Mouse (Mus musculus): ENCODE data around the gene Mark1.

Mark1 gene

DNA sequence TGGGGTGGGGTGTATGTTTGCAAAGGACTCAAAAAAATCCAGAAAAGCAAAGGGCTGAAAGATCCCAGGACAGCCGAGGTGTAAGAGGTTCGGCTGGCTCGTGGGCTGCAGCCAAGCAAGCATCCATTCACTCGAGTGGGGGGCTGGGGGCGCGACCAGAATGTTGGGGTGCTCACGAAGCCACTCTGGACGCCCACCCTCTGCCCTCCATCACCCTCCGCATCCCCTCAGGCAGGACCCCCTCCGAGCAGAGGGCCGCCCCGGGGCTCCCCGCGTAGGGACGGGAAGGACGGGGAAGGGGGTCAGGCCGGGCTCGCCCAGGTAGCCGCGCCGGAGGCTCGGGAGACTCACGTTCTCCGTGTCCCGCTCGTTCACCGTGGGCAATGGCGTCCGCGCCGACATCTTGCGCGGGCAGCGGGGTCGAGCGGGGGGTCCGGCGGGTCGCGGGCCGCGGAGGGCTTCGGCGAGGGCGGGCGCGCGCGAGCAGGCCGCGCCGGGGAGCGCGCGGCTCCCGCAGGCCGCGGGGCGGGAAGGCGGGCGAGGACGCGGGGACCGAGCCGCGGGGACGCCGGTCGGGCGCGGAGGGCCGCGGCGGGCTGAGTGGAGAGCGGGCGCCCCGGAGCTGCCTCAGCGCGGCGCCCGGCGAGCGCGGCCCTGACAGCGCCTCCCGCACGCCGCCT, at the start of gene Mark1:
TSS of gene Mark1 (minus strand) at position 500 of the 680 bp plus-strand sequence.
- peak; percentile 24 for DNase-seq (ENCODE audit: low spot score)

DNA sequence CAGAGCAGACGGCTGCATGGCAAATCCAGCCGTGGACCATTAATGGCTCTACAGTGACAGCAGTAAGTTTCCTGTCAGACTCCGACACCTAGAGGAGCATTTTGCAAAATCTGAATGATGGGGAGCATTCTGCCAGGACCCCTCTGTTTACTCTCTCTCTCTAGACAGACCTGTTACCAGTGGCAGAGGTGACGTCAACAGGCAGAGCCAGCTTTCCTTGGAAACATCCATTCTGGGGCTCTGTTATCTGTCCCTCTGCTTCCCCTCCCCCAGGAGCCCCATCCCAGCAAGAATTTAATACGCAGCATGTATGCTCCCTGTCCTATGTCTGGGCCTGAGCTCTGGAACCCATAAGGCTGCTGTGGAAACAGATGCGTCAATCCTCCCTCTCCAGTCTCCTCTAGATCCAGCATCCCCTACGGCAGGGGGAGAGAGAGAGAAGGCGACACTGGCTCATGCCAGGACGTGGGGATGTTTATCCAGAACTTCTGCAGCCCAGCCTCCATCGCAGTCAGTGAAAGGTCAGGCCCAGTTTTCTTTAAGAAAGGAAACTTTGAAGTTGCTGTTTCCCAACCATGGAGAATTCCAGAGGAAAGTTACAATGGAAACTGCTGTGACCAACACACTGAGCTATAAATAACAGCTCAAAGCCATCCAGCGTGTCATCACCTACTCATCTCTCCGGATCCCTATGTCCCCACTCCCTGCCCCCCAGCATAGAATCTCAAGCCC, 48.3 kb upstream of the Mark1 start:
- no peak for DNase-seq (ENCODE audit: low spot score)

DNA sequence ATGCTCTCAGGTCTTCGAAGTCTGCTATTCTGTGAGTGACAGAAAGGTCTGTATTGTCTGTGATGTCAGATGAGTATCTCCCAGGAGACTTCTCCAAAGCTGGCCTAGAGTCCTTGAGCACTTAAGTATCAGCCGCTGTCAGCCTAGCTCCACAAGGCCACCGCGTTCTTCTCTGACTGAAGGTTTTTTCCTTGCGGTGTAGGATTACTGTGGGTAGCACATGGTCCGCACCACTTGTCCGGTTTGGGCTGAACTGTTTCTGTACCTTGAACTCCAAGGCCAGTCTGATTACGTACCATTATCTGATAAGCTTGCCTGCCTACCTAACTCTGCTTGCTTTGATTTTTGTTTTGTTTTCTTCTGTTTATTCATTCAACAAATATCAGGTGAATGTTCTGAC, 47.1 kb upstream of the Mark1 start:
- no peak for DNase-seq (ENCODE audit: low spot score)

DNA sequence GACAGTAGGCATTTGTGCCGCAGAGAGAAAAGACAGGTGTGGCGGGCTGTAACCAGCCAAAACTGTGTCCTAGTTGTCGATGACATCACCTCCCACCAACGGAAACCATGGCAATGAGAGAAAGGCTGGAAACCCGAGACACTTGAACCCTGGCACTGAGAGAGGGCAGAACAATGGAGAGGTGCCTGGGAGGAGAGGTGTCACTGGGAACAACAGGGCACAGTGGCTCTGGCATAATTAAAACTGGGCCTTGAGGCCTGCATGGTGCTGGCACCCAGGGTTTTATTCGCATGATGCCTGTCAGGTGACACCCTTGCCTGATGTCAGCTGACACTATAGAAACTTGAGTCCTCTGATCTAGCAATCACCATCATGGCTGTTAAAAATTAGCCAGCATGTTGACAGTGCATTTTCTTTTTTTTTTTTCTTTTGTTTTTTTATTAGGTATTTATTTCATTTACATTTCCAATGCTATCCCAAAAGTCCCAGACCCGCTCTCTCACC, 38.9 kb upstream of the Mark1 start:
- no peak for DNase-seq (ENCODE audit: low spot score)

DNA sequence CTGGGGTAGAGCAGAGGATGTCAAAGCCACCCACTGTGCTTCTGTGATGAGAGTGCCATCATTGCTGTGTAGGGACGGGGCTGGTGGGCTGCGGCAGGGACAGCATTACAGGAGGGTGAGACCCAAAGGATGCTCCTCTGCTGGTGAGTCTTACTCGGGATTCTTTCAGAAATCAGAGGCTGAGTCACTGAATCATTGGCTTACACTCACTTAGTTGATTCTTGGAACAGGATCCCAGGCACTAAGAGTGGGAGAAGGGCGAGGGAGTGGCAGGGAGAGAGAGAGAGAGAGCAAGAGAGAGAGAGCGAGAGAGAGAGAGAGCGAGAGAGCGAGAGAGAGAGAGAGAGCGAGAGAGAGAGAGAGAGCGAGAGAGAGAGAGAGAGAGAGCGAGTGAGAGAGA, 31.2 kb upstream of the Mark1 start:
- no peak for DNase-seq (ENCODE audit: low spot score)

DNA sequence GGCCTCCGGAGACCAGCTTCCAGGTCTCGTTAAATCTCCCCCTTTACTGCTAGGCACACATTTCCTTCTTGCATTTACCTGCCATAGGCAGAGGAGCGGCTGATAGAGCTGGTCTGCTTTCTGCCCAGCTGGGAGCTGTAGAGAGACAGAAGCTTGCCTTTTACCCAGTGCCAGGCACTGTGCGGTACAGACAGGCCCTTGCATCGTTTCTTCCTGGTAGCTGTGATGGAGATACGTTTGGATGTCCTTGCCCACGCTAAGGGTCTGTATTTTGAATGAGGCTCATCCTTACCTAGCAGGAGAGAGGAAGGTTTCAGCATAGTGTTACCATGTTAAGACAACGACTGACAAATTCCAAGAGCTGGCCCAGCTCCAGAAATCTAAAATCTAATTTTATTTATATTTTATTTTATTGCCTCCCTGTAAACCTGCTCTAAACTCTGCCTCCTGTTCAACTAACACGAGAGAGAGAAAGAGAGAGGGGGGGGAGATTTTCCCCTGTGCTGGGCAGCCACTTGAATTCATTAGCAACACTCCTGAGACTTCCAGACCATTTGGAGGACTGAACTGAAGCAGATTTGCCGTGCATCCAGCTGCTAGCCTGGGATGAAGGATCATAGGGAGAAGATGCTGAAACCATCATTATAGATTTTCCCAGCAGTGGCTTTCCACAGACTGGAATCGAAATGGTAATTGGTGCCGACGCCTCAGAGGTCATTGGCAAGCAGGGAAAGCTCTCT, 21.2 kb upstream of the Mark1 start:
- no peak for DNase-seq (ENCODE audit: low spot score)

DNA sequence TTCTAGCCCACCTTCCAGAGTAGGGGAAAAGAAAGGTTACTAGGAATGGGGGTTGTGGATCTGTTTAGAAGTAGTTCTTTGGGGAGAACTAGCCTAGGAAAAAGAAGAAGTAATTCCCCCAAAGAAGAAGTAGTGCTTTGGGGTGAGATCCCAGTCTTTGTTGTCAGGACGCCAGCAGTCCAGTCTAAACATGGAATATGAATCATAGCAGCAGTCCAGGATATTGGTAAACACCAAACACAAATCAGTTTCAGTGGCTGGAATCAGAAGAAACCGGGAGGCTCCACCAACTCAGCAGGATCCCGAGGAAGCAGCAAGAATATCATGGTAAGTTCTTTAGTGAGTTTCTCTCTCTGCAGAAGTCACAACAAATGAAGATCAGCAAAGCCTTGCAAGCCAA, 13.2 kb upstream of the Mark1 start:
- DNase-seq (ENCODE audit: low spot score), result no peak

DNA sequence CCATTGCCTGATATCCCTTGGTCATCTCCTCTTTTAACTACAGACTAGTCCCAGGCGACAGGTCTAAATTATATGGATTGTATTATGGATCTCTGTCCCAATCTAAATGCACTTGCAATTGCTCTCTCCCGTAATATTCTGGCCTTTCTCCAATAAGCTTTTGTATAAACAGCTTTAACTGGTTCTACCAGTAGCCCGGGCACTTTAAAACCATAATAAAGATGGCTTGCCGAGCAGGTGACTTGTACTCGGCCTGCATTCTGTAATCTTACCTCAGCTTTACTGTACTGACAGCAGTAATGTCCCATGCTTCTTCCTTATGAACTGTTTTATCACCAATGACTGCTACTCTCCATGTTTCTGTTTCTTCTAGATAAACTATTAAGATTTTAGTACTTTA, 7.7 kb upstream of the Mark1 start:
- DNase-seq (ENCODE audit: low spot score), result no peak

DNA sequence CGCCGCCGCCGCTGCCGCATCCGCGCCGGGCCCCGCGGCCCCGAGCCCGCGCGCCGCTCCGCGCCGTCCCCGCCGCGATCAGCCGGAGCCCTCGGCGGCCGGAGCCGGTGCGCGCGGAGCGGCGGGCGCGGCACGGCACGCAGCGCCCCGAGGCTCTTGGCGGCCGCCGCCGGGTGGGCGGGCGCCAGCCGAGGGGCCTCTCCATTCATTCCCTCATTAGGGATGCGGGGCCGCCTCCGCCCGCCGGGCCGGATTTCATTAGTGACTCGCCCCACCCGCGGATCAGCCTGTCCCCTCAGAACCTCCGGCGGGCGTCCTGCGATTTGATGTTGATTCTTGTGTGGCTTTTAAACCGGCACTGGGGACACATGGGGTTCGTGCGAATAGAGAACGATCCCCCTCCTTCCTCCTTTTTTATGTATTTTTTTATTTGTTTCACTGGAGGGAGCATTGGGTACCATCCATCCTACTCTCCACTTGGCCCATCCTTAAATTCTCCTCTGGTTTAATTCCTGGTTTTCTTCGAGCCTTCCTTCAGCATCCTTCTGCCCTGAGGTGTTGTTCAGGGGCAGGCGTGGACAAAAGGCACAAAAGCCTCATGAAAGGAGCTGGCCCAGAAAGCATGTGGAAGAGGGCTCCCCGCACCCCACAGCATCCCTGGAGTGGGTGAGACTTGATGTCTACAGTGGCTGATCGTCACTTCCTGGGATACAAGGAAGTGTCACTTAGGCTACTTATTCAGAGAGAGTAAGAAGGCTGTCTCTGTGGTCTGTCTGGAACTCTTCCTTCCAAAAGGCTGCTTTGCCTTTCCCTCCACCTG, 620 bp upstream of the Mark1 start:
- DNase-seq (ENCODE audit: low spot score), result peak; percentile 11

DNA sequence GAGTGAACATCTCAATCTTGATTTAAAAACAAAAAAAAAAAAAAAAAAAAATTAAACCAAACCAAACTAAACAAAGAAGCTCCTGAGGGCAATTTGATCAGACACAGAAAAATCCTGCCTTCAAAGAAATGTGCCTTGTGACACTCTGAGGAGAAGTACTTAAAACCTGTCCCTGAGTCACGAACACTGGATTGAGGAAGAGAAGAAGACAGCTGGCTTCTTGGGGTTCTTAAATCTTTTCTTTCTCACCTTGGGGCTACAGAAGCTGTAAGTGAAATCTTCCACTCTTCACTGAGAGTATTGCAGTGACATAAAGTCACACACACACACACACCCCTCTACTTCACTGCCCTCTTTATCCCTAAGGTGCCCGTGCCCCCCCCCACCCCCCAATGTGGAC, 739 bp downstream of the Mark1 start:
- DNase-seq (ENCODE audit: low spot score), result no peak

DNA sequence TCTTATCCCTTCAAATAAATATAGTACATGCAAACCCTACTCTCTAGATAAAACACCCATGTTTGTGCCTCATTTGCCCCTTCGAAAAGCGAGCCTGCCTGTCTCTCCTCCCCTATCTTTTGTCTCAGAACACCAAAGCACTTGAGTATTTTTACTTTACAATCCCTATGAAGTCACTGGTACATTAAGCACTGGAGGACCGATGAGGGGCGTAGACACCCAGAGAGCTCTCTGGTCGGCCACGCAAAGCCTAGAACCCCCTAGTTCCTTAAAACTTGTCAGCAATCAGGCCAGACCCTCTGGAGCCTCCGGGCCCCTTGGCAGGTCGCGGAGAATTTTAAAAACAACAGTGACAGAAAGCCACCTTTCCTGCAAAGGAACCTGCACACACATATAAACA, 1.2 kb downstream of the Mark1 start:
- DNase-seq (ENCODE audit: low spot score), result no peak

DNA sequence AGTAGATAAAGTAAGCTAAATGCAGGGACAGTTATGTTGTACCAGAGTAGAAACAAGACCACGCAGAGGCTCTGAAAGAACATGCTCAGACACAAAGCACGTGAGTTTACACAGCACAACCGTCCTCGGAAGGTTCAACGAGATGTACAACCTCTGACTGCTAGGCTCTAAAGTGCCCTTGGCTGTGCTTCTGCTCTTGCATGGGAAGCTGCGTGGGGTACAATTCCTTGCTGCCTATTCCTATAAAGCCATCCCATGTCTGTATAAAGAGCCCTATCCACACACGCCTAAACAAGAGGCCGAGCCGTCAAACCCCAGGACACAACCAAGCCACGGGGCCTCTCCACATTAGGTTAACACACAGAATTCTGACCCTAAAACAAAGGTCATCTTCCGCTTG, 1.9 kb downstream of the Mark1 start:
- DNase-seq (ENCODE audit: low spot score), result no peak

DNA sequence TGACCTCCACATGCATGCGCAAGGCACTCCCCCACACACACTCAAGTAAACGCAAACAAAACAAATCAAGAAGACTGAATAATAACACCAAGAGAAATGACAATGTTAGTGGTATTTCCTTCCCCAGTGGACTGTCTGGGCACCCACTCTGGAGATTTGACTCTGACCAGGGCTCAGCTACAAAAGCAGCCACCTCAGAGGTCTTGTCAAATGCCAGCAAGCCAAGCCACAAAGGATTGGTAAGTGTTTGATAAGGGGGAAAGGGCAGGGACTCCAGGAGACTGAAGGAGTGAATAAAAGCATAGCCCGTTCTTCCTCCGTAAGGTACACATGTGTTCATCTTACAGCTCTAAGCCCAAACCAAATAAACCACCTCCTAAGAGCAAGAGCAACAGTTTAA, 4.0 kb downstream of the Mark1 start:
- DNase-seq (ENCODE audit: low spot score), result no peak

DNA sequence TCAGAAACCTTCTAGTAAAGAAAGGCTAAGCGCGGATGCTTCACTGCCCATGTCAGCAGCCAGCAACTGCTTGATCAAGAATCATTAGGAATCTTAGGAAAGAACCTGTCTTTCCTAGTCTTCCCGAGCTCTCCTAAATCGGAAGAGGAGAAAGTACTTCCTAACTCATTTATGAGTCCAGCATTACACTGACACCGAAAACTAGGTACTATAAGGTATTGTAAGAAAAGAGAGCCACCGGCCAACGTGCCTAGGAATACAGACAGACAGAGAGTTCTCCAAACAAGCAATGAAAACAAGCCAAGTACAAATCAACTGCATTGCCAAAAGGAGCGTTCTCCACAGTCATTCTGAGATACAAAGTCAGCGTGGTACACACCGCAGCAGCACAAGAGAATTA, 8.2 kb downstream of the Mark1 start:
- no peak for DNase-seq (ENCODE audit: low spot score)

DNA sequence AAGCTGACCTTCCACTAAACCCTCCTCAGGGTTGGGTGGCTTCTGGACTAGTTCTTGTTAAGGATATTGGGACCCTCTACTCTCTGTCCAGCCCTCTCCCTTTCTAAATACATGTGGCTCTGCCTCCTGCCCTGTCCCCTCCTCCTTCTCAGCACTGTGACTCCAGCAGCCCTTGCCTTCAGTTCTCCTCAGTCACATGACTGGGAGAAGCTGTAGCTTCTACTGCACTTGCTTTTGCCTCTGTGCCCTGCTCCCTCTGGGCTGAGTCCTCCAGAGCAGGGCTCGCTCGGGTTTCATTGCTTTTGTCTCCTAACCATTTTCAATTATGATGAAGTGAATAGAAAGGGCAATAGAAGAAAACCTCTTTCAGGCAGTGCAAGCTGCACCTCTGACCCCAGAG, 12.6 kb downstream of the Mark1 start:
- no peak for DNase-seq (ENCODE audit: low spot score)

DNA sequence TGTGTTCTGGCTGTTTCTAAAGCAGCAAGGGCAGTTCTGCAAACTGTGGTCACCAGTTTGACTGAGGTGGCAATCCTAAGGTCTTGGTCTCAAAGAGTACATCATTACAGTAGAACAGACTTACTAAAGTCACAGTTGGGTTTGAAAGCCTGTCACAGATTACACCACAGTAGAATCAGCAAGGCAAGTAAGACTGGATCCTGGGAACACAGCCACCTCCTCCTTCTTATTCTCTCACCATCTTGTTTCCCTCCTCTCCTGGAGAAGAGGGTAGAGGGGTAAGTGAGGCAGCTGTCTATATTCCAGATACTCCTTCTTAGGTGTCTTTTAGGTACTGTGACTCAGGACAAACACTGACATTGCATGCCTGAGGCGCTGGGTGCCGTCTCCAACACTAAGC, 14.6 kb downstream of the Mark1 start:
- no peak for DNase-seq (ENCODE audit: low spot score)

DNA sequence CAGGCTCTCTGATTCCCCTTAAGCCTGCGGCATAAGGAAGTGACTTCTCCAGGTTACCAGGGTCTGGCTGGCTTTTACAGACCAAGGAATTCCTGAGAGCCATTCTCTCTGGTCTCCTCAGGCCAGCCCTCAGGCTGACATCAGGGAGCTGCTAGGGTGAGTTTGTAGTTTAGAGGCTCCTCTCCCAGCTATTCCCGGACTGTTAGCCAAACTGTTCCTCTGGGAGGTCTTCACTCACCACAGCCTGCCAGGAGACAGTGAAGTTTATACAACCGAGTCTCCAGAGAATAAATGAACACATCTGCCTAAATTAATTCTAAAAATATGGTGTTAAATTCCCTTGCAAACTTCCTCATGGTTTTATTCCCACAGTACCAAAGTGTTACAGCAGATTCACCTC, 15.6 kb downstream of the Mark1 start:
- no peak for DNase-seq (ENCODE audit: low spot score)

DNA sequence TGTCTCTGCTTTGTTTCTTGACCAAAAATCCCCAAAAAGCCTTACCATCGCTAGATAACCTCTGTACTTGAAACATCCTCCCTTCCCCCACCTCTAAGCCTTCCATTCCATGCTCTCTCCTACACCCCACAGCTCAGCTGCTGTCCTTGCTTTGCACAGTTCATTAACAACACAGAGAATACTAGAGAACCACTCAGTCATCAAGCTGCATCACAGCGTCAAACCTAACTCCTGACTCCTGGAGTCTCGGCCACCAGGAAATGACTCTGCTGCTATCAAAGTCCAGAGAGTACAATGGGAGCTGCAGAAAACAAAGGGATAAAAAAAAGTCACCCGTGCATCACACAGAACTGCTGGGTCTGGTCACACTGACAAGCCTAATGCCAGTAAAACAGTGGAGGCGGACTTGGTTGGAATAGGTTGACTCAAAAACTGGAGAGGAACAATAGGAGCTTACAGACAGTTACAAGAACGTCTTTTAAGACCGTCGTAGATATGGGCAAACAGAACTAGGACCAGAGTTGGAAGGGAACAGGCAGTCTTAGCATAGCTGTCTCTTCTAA, 27.1 kb downstream of the Mark1 start:
- no peak for DNase-seq (ENCODE audit: low spot score)

DNA sequence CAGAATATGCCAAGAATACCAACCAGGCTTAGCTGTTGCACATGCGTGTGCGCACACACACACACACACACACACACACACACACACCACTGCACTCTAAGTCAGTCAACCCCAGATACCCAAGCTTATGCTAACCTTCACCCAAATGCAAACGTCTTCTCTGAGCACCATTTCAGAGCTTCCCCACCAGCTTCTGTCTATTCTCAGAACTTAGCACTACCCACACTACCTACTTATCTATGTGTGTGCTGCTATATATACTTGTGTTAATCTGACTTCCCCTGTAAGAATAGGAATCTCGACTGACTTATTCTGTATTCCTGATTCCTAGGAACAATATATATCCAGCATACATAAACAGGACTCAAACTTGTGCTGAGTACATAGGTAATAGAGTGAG, 30.0 kb downstream of the Mark1 start:
- DNase-seq (ENCODE audit: low spot score), result no peak

DNA sequence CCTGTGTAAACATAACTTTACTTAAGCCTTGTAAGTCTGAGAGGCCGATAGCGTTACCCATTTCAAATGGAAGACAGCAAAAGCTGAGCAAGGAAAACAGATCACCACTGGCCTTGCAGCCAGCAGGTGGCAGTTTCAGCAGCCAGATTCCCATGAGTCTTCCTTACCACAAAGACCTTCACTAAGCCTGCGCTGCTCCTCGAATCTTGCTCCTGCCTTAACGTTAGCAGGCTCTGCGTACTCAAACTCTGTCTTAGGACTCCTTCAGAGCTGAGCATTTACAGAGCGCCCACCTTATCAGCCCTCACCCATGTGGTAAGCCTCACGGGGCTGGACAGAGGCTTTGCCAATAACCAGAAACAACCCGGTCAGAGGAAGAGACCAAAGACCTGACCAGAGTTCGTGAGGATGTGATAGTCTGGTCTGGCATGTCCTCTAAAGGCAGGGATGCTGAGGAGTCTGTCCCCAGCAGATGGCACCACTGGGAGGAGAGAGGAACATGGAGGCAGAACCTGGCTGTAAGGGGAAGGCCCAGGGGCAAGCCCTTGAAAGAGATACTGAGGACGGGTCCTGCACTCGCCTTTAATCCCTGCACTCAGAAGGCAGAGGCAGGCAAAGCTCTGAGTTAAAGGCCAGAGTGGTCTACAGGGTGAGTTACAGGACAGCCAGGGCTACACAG, 33.5 kb downstream of the Mark1 start:
- peak; percentile 50 for DNase-seq (ENCODE audit: low spot score)

DNA sequence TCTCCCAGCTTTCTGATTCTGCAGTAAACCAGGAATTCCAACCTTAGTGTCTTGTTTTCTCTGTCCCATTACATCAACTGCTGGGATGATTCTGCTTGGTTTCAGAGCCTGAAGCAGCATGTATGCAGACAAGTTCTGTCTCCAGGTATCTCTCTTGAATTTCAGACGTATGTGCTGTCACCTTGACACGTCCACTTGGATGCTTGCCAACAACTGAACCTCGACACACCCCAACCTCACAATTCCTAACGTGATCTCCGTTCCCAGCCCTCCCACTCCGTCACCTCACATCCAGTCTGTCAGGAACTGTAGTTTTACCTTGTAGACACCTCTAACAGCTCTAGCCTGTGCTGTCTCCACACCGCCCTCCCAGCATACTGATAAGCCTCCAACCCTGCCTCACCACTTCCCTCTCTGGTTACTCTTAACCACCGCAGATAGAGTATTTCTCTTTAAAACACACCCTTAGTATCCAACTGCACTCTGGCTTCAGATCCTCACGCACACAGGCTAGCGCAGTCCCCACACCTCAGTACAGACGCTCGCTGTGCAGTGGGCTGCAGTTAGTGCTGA, 36.2 kb downstream of the Mark1 start:
- DNase-seq (ENCODE audit: low spot score), result no peak

All from yolk sac, embryonic 10.5 days (tissue).